Mouse (Mus musculus): Measurements from ENCODE around the gene Usp31.

GRCm38 (mm10) chr7:121595496-121595895 lies 111.6 kb downstream of the Usp31 start:
- TF ChIP-seq NRF1 (IDR thresholded peaks at IDR 0.05; ENCODE audit: low read depth, low read length) (no peak), TCF12 (IDR thresholded peaks at IDR 0.05; ENCODE audit: low read depth, low read length) (no peak), SIN3A (IDR thresholded peaks at IDR 0.05; ENCODE audit: low read length) (no peak)

Data from CH12.LX (cell line).